Mouse (Mus musculus): ENCODE results near the gene Mcm7. TPM values are rescaled to one million over a fixed set of nuclear protein-coding genes. Genes with fewer than 3 reads are reported as not detected.
A peak's percentile ranks its signal among the peaks of the same experiment; 100 is the strongest.

The Mcm7 gene
- total and polyA plus RNA-seq, 3 experiments: 202 to 565 (median 255) TPM

- peaks cover 5 to 8% of the 10 kb centered on the region in 2 experiments for H3K4me1 ChIP-seq (ENCODE audit: control insufficient read depth in 1 of 2, insufficient read depth in 2 of 2, low read length in 2 of 2)
- no peak overlapping the region; the same call in 1 of the 2 replicates for H3K9ac ChIP-seq (ENCODE audit: control insufficient read depth, low read depth, low read length, poor library complexity, severe bottlenecking)
- H3K79me2 ChIP-seq (ENCODE audit: control insufficient read depth, insufficient read depth, low read length, poor library complexity): no peaks in the 10 kb centered on the region
- peaks cover 0 to 18% of the 10 kb centered on the region in 2 experiments; a peak in 2 of 4 replicates for H3K36me3 ChIP-seq (ENCODE audit: control insufficient read depth in 1 of 2, insufficient read depth in 2 of 2, low read length in 2 of 2)
- H3K9me3 ChIP-seq (replicated peaks; ENCODE audit: insufficient read depth, low read length): no peaks in the 10 kb centered on the region
- no peak overlapping the region for H3K4me3 ChIP-seq (ENCODE audit: control insufficient read depth in 1 of 2, insufficient read depth in 1 of 2, low read depth in 2 of 2, low read length in 2 of 2)
- no peak overlapping the region for H3K27ac ChIP-seq (ENCODE audit: control insufficient read depth, low read depth, low read length)
- peak; percentile 71 for DNase-seq (ENCODE audit: low read depth, low spot score)
- H3K27me3 ChIP-seq (ENCODE audit: control insufficient read depth in 1 of 2, insufficient read depth in 2 of 2, low read length in 2 of 2): no peaks in the 10 kb centered on the region
- no peak for TF ChIP-seq JUND (IDR thresholded peaks at IDR 0.05; ENCODE audit: low read depth, low read length)
- TF ChIP-seq SMC3 (IDR thresholded peaks at IDR 0.05; ENCODE audit: low read depth, low read length): no peak
- TF ChIP-seq EP300 (IDR thresholded peaks at IDR 0.05; ENCODE audit: low read depth in 1 of 2, low read length in 2 of 2): 0 out of 4 replicates have a peak, but pooled peaks of 1 of the 2 experiments have one; percentile 9
- TF ChIP-seq MXI1 (IDR thresholded peaks at IDR 0.05; ENCODE audit: low read depth, low read length): no peak
- peak; percentile 71 for TF ChIP-seq ZNF384 (IDR thresholded peaks at IDR 0.05; ENCODE audit: low read depth, low read length)
- no peak for TF ChIP-seq MEF2A (IDR thresholded peaks at IDR 0.05; ENCODE audit: extremely low read depth, insufficient replicate concordance, low read depth, low read length, poor library complexity, severe bottlenecking)
- TF ChIP-seq CHD1 (IDR thresholded peaks at IDR 0.05; ENCODE audit: low read depth, low read length): no peak
- 0 out of 2 replicates have a peak, but pooled peaks have one; percentile 37 for TF ChIP-seq MYC (IDR thresholded peaks at IDR 0.05; ENCODE audit: low read depth, low read length)
- TF ChIP-seq SIN3A (IDR thresholded peaks at IDR 0.05; ENCODE audit: low read length): no peak
- no peak for TF ChIP-seq ZMIZ1 (IDR thresholded peaks at IDR 0.05; ENCODE audit: low read depth, low read length)
- TF ChIP-seq POLR2AphosphoS2 (IDR thresholded peaks at IDR 0.05; ENCODE audit: low read length): no peak
- no peak for TF ChIP-seq E2F4 (IDR thresholded peaks at IDR 0.05; ENCODE audit: borderline replicate concordance, low read depth, low read length)
- TF ChIP-seq GATA1 (IDR thresholded peaks at IDR 0.05; ENCODE audit: low read depth, low read length): no peak
- TF ChIP-seq GABPA (IDR thresholded peaks at IDR 0.05; ENCODE audit: low read depth, low read length): no peak
- TF ChIP-seq MAFK (IDR thresholded peaks at IDR 0.05; ENCODE audit: borderline replicate concordance, low read depth, low read length): no peak
- no peak for TF ChIP-seq RAD21 (IDR thresholded peaks at IDR 0.05; ENCODE audit: low read depth, low read length)
- no peak for TF ChIP-seq RCOR1 (IDR thresholded peaks at IDR 0.05; ENCODE audit: low read depth, low read length)
- 0 out of 2 replicates have a peak, but pooled peaks have one; percentile 30 for TF ChIP-seq BHLHE40 (IDR thresholded peaks at IDR 0.05; ENCODE audit: borderline replicate concordance, low read depth, low read length)
- no peak for TF ChIP-seq CHD2 (IDR thresholded peaks at IDR 0.05; ENCODE audit: low read length)
- TF ChIP-seq ETS1 (IDR thresholded peaks at IDR 0.05; ENCODE audit: low read depth, low read length): no peak
- TF ChIP-seq NRF1 (IDR thresholded peaks at IDR 0.05; ENCODE audit: insufficient read depth, low read depth, low read length, poor library complexity, severe bottlenecking): no peak
- no peak for TF ChIP-seq TBP (IDR thresholded peaks at IDR 0.05; ENCODE audit: low read depth, low read length)
- 0 out of 2 replicates have a peak, but pooled peaks have one; percentile 19 for TF ChIP-seq NELFE (IDR thresholded peaks at IDR 0.05; ENCODE audit: low read depth, low read length)
- TF ChIP-seq USF2 (IDR thresholded peaks at IDR 0.05; ENCODE audit: borderline replicate concordance in 1 of 2, insufficient read depth in 1 of 2, low read depth in 1 of 2, low read length in 2 of 2): no peak
- TF ChIP-seq ZC3H11A (IDR thresholded peaks at IDR 0.05; ENCODE audit: low read depth, low read length): no peak
Observed at GRCm38 (mm10) chr5:138138585-138138984, 33.6 kb downstream of the Mcm7 start.
